Mouse (Mus musculus) stomach, postnatal 0 days (tissue): Measurements from ENCODE around the gene Arl4a. TPM values are rescaled to one million over a fixed set of nuclear protein-coding genes. Genes with fewer than 3 reads are reported as not detected.

Source experiments
- ATAC-seq: fragments of 200-750 bp; cut with Nextera tagmentation; 2 replicates; pipeline ENCODE4 v1.8.0; 2017; ENCODE audit not compliant: low FRiP score, low TSS enrichment
- DNase-seq: peaks from one replicate; pipeline ENCODE4 v3.0.0-alpha.2; 2016; ENCODE audit warnings: low spot score
- H3K27ac ChIP-seq: fragments of 300-500 bp; sonication (generic); replicated peaks from 2 replicates; pipeline ENCODE4 v1.5.1; 2014; ENCODE audit warnings: mild to moderate bottlenecking, control low read depth
- H3K27me3 ChIP-seq: fragments of 300-500 bp; sonication (generic); 2 replicates; pipeline ENCODE4 v1.6.1; 2014; ENCODE audit warnings: low read length; ENCODE audit not compliant: control insufficient read depth, insufficient read depth
- H3K36me3 ChIP-seq: fragments of 300-500 bp; sonication (generic); 2 replicates; pipeline ENCODE4 v1.6.1; 2014; ENCODE audit warnings: low read length, mixed read lengths; ENCODE audit not compliant: control insufficient read depth, insufficient read depth
- H3K4me1 ChIP-seq: fragments of 300-500 bp; sonication (generic); replicated peaks from 2 replicates; pipeline ENCODE4 v1.6.1; 2014; ENCODE audit warnings: antibody characterized with exemption; ENCODE audit not compliant: control insufficient read depth, insufficient read depth
- H3K4me2 ChIP-seq: fragments of 300-500 bp; sonication (generic); replicated peaks from 2 replicates; pipeline ENCODE4 v1.6.1; 2014; ENCODE audit warnings: low read depth, mild to moderate bottlenecking, control low read depth, moderate library complexity
- H3K4me3 ChIP-seq: fragments of 300-500 bp; sonication (generic); 2 replicates; pipeline ENCODE4 v1.5.1; 2014; ENCODE audit warnings: low read depth, low read length, control low read depth
- H3K9ac ChIP-seq: fragments of 300-500 bp; sonication (generic); 2 replicates; pipeline ENCODE4 v1.6.1; 2014; ENCODE audit warnings: mild to moderate bottlenecking, low read length, control low read depth, mixed read lengths
- H3K9me3 ChIP-seq: fragments of 300-500 bp; sonication (generic); 2 replicates; pipeline ENCODE4 v1.6.1; 2016; ENCODE audit warnings: low read length; ENCODE audit not compliant: control insufficient read depth
- CTCF ChIP-seq: IDR thresholded peaks from 2 replicates; pipeline ENCODE4 v1.5.1; 2016; ENCODE audit warnings: antibody characterized with exemption, low read depth, mild to moderate bottlenecking, moderate library complexity
- EP300 ChIP-seq: optimal IDR thresholded peaks from 2 replicates; pipeline ENCODE3; 2016; ENCODE audit warnings: antibody characterized with exemption
- WGBS: fragments of 180-500 bp; shearing (Covaris S2); extraction: QIAGEN DNeasy Blood & Tissue Kit; methylation state at CpG from one replicate; pipeline ENCODE4 v1.1.7; 2014; 5-methylcytosine and 5-hydroxymethylcytosine counted together
- polyA plus RNA-seq: library from polyadenylated mRNA; unstranded; fragments of >200 nt; fragmentation: Nextera tagmentation; extraction: Ambion mirVana; gene quantifications from 2 replicates; pipeline ENCODE4 v1.2.1, GENCODE M21; 2015

Arl4a gene
- polyA plus RNA-seq, 1 experiment from 2014 or later, result 38.5 TPM

DNA sequence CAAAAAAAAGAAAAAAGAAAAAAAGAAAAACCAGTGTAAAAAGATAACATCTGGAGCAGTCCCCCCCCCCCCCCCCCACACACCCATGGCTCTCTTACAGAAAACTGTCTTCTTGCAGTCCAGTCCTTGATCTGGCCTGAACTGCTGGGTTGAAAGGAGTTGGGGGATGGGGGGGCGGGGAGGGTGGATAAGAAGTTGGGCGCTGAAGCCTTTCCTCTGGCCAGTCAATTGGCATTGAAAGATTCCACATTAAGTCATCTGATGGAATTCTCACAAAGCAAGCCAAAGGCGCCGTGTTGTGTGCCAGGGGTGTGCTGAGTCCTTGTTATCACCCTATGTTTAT is 39.0 kb downstream of the Arl4a start:
- 51% methylated on average over 4 of the region's 4 CpGs for WGBS
- Histone ChIP-seq H3K36me3 (no peaks in the 10 kb centered on the region), H3K9me3 (no peaks in the 10 kb centered on the region), H3K27ac (no peak overlapping the region), H3K4me1 (no peaks in the 10 kb centered on the region), H3K9ac (no peak overlapping the region), H3K4me3 (no peak overlapping the region), H3K4me2 (no peak overlapping the region), H3K27me3 (no peaks in the 10 kb centered on the region)
- no peak for DNase-seq
- no peak for TF ChIP-seq CTCF
- TF ChIP-seq EP300, result no peak
- no peak for ATAC-seq

DNA sequence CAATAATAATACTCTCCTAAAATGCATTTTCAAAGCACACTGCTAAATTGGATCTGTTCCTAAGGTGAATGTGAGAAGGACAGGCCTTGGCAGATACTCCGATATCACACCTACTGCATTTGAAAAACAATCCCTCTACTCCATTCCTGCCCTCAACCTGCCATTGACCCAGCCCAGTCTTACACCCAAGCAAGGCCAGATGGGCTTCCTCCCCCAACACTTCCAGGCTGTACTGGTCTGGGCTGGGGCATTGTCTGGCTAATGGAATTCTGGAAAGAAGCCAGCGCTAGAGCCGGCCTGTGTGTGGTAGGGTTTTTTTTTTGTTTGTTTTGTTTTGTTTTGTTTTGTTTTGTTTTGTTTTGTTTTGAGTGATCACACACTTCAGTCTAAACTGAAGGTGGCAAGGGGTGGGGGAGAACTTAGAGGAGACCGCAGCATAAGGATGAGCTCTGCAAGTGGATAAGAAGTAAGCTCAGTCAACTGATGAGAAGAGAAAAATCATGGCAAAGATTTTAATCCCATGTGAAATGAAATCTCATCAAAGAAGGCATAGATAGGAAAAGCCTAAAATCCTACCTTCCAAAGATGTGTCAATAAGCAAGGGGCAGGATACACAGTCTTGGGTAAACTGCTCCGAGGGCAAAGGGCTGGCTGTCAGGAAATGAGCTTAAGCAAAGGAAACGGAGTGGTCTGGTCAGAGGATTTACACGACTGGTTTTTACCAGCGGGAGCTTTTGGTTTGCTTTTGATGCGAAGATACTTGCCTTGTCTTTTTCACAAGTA is 39.6 kb downstream of the Arl4a start:
- Histone ChIP-seq H3K27me3 (no peaks in the 10 kb centered on the region), H3K9ac (no peak overlapping the region), H3K4me1 (no peaks in the 10 kb centered on the region), H3K9me3 (no peaks in the 10 kb centered on the region), H3K4me3 (no peak overlapping the region), H3K36me3 (no peaks in the 10 kb centered on the region), H3K27ac (no peak overlapping the region), H3K4me2 (no peak overlapping the region)
- 27% methylated on average over 9 of the region's 9 CpGs for WGBS
- no peak for ATAC-seq
- TF ChIP-seq EP300 (no peak), CTCF (no peak)
- peak; percentile 25 for DNase-seq

DNA sequence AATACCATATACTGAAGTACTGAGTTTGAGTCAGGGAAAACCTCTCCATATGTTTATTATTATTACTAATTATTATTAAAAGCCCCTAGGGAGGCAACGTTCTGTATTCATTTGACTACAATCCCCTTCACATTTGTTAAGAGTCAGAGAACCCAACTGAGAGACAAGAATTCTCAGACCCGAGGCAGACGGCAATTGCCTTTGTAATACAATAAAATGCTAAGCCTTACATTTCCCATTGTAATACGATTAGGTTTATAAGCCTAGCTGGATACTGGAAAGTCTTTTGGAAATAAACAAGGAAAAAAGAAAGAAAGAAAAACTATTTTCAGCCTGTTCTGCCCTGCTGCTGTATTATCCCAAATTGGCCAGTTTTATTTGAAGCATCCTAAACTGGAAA is 40.2 kb downstream of the Arl4a start:
- Histone ChIP-seq H3K36me3 (no peaks in the 10 kb centered on the region), H3K4me1 (no peaks in the 10 kb centered on the region), H3K27me3 (no peaks in the 10 kb centered on the region), H3K27ac (no peak overlapping the region), H3K9ac (no peak overlapping the region), H3K4me3 (no peak overlapping the region), H3K4me2 (no peak overlapping the region), H3K9me3 (no peaks in the 10 kb centered on the region)
- ATAC-seq, result no peak
- TF ChIP-seq CTCF (no peak), EP300 (no peak)
- 51% methylated on average over 4 of the region's 4 CpGs for WGBS
- DNase-seq, result no peak

DNA sequence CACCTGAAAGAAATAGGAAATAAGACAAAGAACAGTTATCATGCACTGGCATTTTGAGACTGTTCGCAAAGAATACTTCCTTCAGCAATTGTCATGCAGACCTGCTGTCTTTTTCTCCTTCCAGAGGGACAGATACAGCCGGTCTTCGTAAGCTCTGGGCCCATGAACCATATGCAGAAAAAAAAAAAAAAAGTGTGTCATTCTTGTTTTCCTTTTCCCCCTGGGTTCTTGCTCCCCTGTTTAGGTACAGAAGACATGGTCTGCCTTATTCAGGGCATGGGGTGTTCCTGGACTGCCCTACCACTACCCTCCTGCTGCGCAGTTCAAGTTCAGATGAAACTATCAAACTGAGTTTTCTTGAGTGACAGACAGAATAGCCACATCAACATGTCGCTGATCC is 41.8 kb downstream of the Arl4a start:
- Histone ChIP-seq H3K27ac (no peak overlapping the region), H3K4me2 (no peak overlapping the region), H3K27me3 (no peaks in the 10 kb centered on the region), H3K36me3 (no peaks in the 10 kb centered on the region), H3K9ac (no peak overlapping the region), H3K4me1 (no peaks in the 10 kb centered on the region), H3K4me3 (no peak overlapping the region), H3K9me3 (no peaks in the 10 kb centered on the region)
- no peak for DNase-seq
- 85% methylated on average over 5 of the region's 5 CpGs for WGBS
- ATAC-seq, result no peak
- TF ChIP-seq EP300, result no peak
- no peak for TF ChIP-seq CTCF

DNA sequence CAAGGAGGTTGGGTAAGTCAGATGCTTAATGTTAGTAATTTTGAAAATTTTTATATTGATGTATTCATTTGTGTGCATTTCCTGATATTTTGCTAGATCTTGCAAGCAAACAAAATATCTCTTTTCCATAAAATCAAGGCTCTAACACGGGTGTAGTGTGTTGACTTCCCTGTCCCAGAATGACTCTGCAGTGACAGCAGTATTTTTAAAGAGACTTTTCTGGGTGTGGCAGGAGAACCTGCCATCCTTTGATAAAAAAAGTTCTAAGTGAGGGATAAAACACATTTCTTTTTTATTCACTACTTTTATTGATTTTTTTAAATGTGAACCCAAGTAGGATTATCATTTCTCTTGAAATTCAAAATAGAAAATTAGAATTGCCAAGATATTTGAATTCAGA is 42.2 kb downstream of the Arl4a start:
- no peaks in the 10 kb centered on the region for H3K36me3 ChIP-seq
- H3K27ac ChIP-seq, result no peak overlapping the region
- no peaks in the 10 kb centered on the region for H3K9me3 ChIP-seq
- H3K27me3 ChIP-seq, result no peaks in the 10 kb centered on the region
- ATAC-seq (no peak), DNase-seq (no peak)
- no peak for TF ChIP-seq CTCF
- no peak for TF ChIP-seq EP300
- no peak overlapping the region for H3K9ac ChIP-seq
- WGBS, result 49% methylated on average over 1 of the region's 1 CpGs
- no peak overlapping the region for H3K4me2 ChIP-seq
- no peak overlapping the region for H3K4me3 ChIP-seq
- H3K4me1 ChIP-seq, result no peaks in the 10 kb centered on the region

DNA sequence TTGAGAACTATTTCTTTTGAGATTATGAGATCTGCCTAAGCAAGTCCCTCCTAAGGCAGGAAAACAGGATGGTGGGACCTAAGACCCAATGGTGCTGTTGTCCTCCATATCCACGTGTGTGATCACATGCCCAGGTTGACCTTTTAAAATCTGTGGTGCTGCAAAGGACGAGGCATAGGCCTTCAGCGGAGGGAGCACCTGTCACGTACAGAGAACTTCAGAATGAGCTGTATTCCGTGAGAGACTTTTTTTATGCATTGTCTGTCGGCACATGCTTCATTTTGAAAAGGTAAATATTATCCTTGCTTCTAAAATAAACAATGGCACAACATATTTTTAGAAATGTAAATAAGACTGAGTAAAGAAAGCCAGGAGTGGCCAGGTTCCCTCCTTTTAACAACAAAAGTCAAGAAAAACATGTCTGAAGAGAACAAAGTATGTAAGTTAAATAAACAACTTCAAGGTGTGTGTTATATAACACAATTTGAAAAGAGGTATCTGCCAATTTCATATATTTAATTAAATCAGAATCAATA is 45.0 kb downstream of the Arl4a start:
- Histone ChIP-seq H3K4me3 (no peak overlapping the region), H3K4me2 (no peak overlapping the region), H3K27me3 (no peaks in the 10 kb centered on the region), H3K9ac (no peak overlapping the region), H3K36me3 (no peaks in the 10 kb centered on the region), H3K27ac (no peak overlapping the region), H3K9me3 (no peaks in the 10 kb centered on the region), H3K4me1 (no peaks in the 10 kb centered on the region)
- TF ChIP-seq CTCF (no peak), EP300 (no peak)
- WGBS, result 40% methylated on average over 6 of the region's 6 CpGs
- ATAC-seq (peak; percentile 75; the same call in 1 of the 2 replicates), DNase-seq (peak; percentile 26)
